Mouse (Mus musculus): ENCODE results near the gene Slc39a11.

DNA sequence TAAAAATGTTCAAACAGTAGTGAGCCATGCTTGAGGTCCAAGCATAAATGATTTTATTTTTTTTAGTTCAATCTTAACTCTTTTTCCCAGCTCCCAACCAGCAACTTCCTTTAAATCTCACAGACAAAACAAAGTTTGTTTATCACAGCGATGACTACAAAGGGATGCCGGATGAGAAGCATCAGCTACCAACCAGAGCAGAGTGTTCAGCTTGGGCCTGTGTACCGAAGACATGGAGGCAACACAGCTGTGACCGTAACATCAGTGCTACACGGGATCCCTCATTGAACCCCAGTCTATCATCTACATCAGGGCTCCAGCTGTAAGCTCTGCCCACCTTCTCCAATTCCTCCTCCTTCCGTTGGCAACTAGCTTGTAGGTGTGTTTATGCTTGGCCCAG is 213.6 kb downstream of the Slc39a11 start:
- TF ChIP-seq POLR2A (IDR thresholded peaks at IDR 0.05; ENCODE audit: borderline replicate concordance, extremely low read depth, low read depth, low read length) (no peak), CTCF (IDR thresholded peaks at IDR 0.05; ENCODE audit: insufficient read depth, low read length) (no peak)
